Mouse (Mus musculus) urinary bladder, postnatal 14 days (tissue): ENCODE measurements around the gene Plxnb1.

Experiments
- DNase-seq: peaks from one replicate; pipeline ENCODE4 v3.0.0; 2021; ENCODE audit warnings: low spot score

The Plxnb1 gene

GRCm38 (mm10) chr9:109161941-109162340, 66.8 kb downstream of the Plxnb1 start, which contains the start of gene Fbxw21:
Fbxw21 (minus strand) TSS chr9:109162041.
- no peak for DNase-seq

GRCm38 (mm10) chr9:109167316-109167715, 72.1 kb downstream of the Plxnb1 start:
- DNase-seq = no peak
